Mouse (Mus musculus) MEL (cell line): ENCODE results near the gene Sik3. TPM values are rescaled to one million over a fixed set of nuclear protein-coding genes. Genes with fewer than 3 reads are reported as not detected.
A peak's percentile ranks its signal among the peaks of the same experiment; 100 is the strongest.

Experiments used
- DNase-seq: peaks from one replicate; pipeline ENCODE4 v3.0.0; 2011; ENCODE audit warnings: low read depth, low spot score
- H3K27ac ChIP-seq: 2 replicates; pipeline ENCODE4 v1.5.1; 2012; ENCODE audit warnings: low read depth, mild to moderate bottlenecking, control low read depth, low read length, moderate library complexity; ENCODE audit not compliant: control insufficient read depth
- H3K27me3 ChIP-seq, 2 experiments: fragments of 150-350 bp in 1 of 2; sonication (generic) in 1 of 2; 2 replicates each; pipeline ENCODE4 v1.6.1; 2012; ENCODE audit warnings: low read length in 2 of 2, mild to moderate bottlenecking in 2 of 2, improper control_type of control experiment in 1 of 2, moderate library complexity in 1 of 2; ENCODE audit not compliant: insufficient read depth in 2 of 2, control insufficient read depth in 1 of 2
- H3K36me3 ChIP-seq, 2 experiments: 2 replicates each; pipeline ENCODE4 v1.6.1; 2012 to 2014; ENCODE audit warnings: low read length in 2 of 2, improper control_type of control experiment in 1 of 2, inconsistent platforms in 1 of 2, mild to moderate bottlenecking in 1 of 2; ENCODE audit not compliant: insufficient read depth in 2 of 2, control insufficient read depth in 1 of 2
- H3K4me1 ChIP-seq, 2 experiments: fragments of 150-350 bp in 1 of 2; sonication (generic) in 1 of 2; 2 replicates each; pipeline ENCODE4 v1.6.1; 2012; ENCODE audit warnings: low read length in 2 of 2, improper control_type of control experiment in 1 of 2, mild to moderate bottlenecking in 1 of 2; ENCODE audit not compliant: insufficient read depth in 2 of 2, control insufficient read depth in 1 of 2
- H3K4me3 ChIP-seq, 2 experiments: fragments of 150-350 bp in 1 of 2; sonication (generic) in 1 of 2; 2 replicates each; pipeline ENCODE4 v1.5.1; 2012; ENCODE audit warnings: low read depth in 2 of 2, low read length in 2 of 2, mild to moderate bottlenecking in 2 of 2, moderate library complexity in 2 of 2, control low read depth in 1 of 2, improper control_type of control experiment in 1 of 2; ENCODE audit not compliant: control insufficient read depth in 1 of 2, insufficient read depth in 1 of 2
- H3K79me2 ChIP-seq: 2 replicates; pipeline ENCODE4 v1.6.1; 2012; ENCODE audit warnings: mild to moderate bottlenecking, low read length, moderate library complexity; ENCODE audit not compliant: control insufficient read depth, poor library complexity, insufficient read depth
- H3K9ac ChIP-seq: 2 replicates; pipeline ENCODE4 v1.6.1; 2012; ENCODE audit warnings: low read depth, mild to moderate bottlenecking, control low read depth, low read length, moderate library complexity; ENCODE audit not compliant: control insufficient read depth, poor library complexity, severe bottlenecking
- H3K9me3 ChIP-seq: fragments of 150-350 bp; sonication (generic); replicated peaks from 2 replicates; pipeline ENCODE4 v1.6.1; 2012; ENCODE audit warnings: mild to moderate bottlenecking, low read length, improper control_type of control experiment, moderate library complexity; ENCODE audit not compliant: insufficient read depth
- BHLHE40 ChIP-seq: IDR thresholded peaks from 2 replicates; pipeline ENCODE4 v1.6.1; 2012; ENCODE audit warnings: low read depth, mild to moderate bottlenecking, inconsistent platforms, low read length, improper control_type of control experiment, borderline replicate concordance
- CHD1 ChIP-seq: IDR thresholded peaks from 2 replicates; pipeline ENCODE4 v1.6.1; 2012; ENCODE audit warnings: low read depth, mild to moderate bottlenecking, inconsistent platforms, low read length, improper control_type of control experiment
- CHD2 ChIP-seq: IDR thresholded peaks from 2 replicates; pipeline ENCODE4 v1.6.1; 2011; ENCODE audit warnings: low read length, improper control_type of control experiment
- CTCF ChIP-seq, 3 experiments: IDR thresholded peaks in 2 of 3; conservative IDR thresholded peaks in 1 of 3; 2 replicates each; pipeline ENCODE4 v1.5.1; 2011 to 2012; ENCODE audit warnings: low read length in 3 of 3, low read depth in 2 of 3, mild to moderate bottlenecking in 2 of 3, improper control_type of control experiment in 1 of 3, inconsistent platforms in 1 of 3, mixed read lengths in 1 of 3, moderate library complexity in 1 of 3; ENCODE audit not compliant: control insufficient read depth in 1 of 3, insufficient read depth in 1 of 3, poor library complexity in 1 of 3, severe bottlenecking in 1 of 3
- E2F4 ChIP-seq: IDR thresholded peaks from 2 replicates; pipeline ENCODE4 v1.6.1; 2011; ENCODE audit warnings: low read depth, low read length, improper control_type of control experiment, borderline replicate concordance
- ELF1 ChIP-seq: IDR thresholded peaks from 2 replicates; pipeline ENCODE4 v1.6.1; 2014; ENCODE audit warnings: low read depth, mild to moderate bottlenecking, inconsistent platforms, low read length, improper control_type of control experiment, moderate library complexity
- EP300 ChIP-seq, 2 experiments: IDR thresholded peaks; 2 replicates each; pipeline ENCODE4 v1.6.1; 2011; ENCODE audit warnings: improper control_type of control experiment in 2 of 2, low read length in 2 of 2, low read depth in 1 of 2, mild to moderate bottlenecking in 1 of 2
- ETS1 ChIP-seq: IDR thresholded peaks from 2 replicates; pipeline ENCODE4 v1.6.1; 2012; ENCODE audit warnings: low read depth, mild to moderate bottlenecking, inconsistent platforms, low read length, improper control_type of control experiment, moderate library complexity
- GABPA ChIP-seq: IDR thresholded peaks from 2 replicates; pipeline ENCODE4 v1.6.1; 2012; ENCODE audit warnings: low read depth, mild to moderate bottlenecking, inconsistent platforms, low read length, improper control_type of control experiment, moderate library complexity
- GATA1 ChIP-seq: IDR thresholded peaks from 2 replicates; pipeline ENCODE4 v1.6.1; 2011; ENCODE audit warnings: low read depth, low read length, improper control_type of control experiment
- JUND ChIP-seq: IDR thresholded peaks from 2 replicates; pipeline ENCODE4 v1.6.1; 2011; ENCODE audit warnings: low read depth, mild to moderate bottlenecking, improper control_type of control experiment, low read length
- KAT2A ChIP-seq: conservative IDR thresholded peaks from 2 replicates; pipeline ENCODE4 v1.6.1; 2012; ENCODE audit warnings: low read depth, low read length, improper control_type of control experiment, inconsistent platforms
- MAFK ChIP-seq: IDR thresholded peaks from 2 replicates; pipeline ENCODE4 v1.6.1; 2011; ENCODE audit warnings: low read depth, mild to moderate bottlenecking, low read length, improper control_type of control experiment, borderline replicate concordance
- MAX ChIP-seq: IDR thresholded peaks from 2 replicates; pipeline ENCODE4 v1.6.1; 2011; ENCODE audit warnings: low read length, improper control_type of control experiment
- MEF2A ChIP-seq: IDR thresholded peaks from 2 replicates; pipeline ENCODE4 v1.6.1; 2014; ENCODE audit warnings: low read depth, mild to moderate bottlenecking, inconsistent platforms, low read length, improper control_type of control experiment; ENCODE audit not compliant: poor library complexity, insufficient replicate concordance, severe bottlenecking; ENCODE audit errors: extremely low read depth
- MXI1 ChIP-seq: IDR thresholded peaks from 2 replicates; pipeline ENCODE4 v1.6.1; 2011; ENCODE audit warnings: mild to moderate bottlenecking, low read depth, low read length, improper control_type of control experiment
- MYB ChIP-seq: IDR thresholded peaks from 2 replicates; pipeline ENCODE4 v1.6.1; 2011; ENCODE audit warnings: mild to moderate bottlenecking, low read depth, low read length, improper control_type of control experiment
- MYC ChIP-seq: IDR thresholded peaks from 2 replicates; pipeline ENCODE4 v1.6.1; 2011; ENCODE audit warnings: low read depth, mild to moderate bottlenecking, low read length, improper control_type of control experiment, moderate library complexity
- NELFE ChIP-seq: IDR thresholded peaks from 2 replicates; pipeline ENCODE4 v1.6.1; 2011; ENCODE audit warnings: low read depth, low read length, improper control_type of control experiment
- NRF1 ChIP-seq: IDR thresholded peaks from 2 replicates; pipeline ENCODE4 v1.6.1; 2014; ENCODE audit warnings: low read depth, mild to moderate bottlenecking, inconsistent platforms, low read length, improper control_type of control experiment, moderate library complexity; ENCODE audit not compliant: poor library complexity, insufficient read depth, severe bottlenecking
- RAD21 ChIP-seq: IDR thresholded peaks from 2 replicates; pipeline ENCODE4 v1.6.1; 2011; ENCODE audit warnings: mild to moderate bottlenecking, low read depth, low read length, improper control_type of control experiment
- SMC3 ChIP-seq: IDR thresholded peaks from 2 replicates; pipeline ENCODE4 v1.6.1; 2011; ENCODE audit warnings: low read depth, low read length, improper control_type of control experiment
- TAL1 ChIP-seq: IDR thresholded peaks from 2 replicates; pipeline ENCODE4 v1.6.1; 2012; ENCODE audit warnings: mild to moderate bottlenecking, inconsistent platforms, low read length, moderate library complexity, mixed read lengths
- UBTF ChIP-seq: IDR thresholded peaks from 2 replicates; pipeline ENCODE4 v1.6.1; 2012; ENCODE audit warnings: low read depth, mild to moderate bottlenecking, inconsistent platforms, low read length, improper control_type of control experiment, moderate library complexity, borderline replicate concordance; ENCODE audit not compliant: insufficient read depth
- USF1 ChIP-seq: IDR thresholded peaks from 2 replicates; pipeline ENCODE4 v1.6.1; 2014; ENCODE audit warnings: low read depth, mild to moderate bottlenecking, inconsistent platforms, low read length, improper control_type of control experiment, moderate library complexity
- USF2 ChIP-seq, 2 experiments: IDR thresholded peaks; 2 replicates each; pipeline ENCODE4 v1.6.1; 2011 to 2012; ENCODE audit warnings: improper control_type of control experiment in 2 of 2, low read length in 2 of 2, borderline replicate concordance in 1 of 2, inconsistent platforms in 1 of 2, low read depth in 1 of 2, mild to moderate bottlenecking in 1 of 2; ENCODE audit not compliant: insufficient read depth in 1 of 2
- ZC3H11A ChIP-seq: IDR thresholded peaks from 2 replicates; pipeline ENCODE4 v1.6.1; 2012; ENCODE audit warnings: low read depth, mild to moderate bottlenecking, inconsistent platforms, low read length, improper control_type of control experiment
- ZNF384 ChIP-seq: IDR thresholded peaks from 2 replicates; pipeline ENCODE4 v1.6.1; 2012; ENCODE audit warnings: low read depth, mild to moderate bottlenecking, inconsistent platforms, low read length, improper control_type of control experiment
- polyA plus RNA-seq, 2 experiments: library from polyadenylated mRNA; stranded (reverse) in 1 of 2; unstranded in 1 of 2; fragments of >175 nt in 1 of 2; fragments of >200 nt in 1 of 2; gene quantifications; 2 replicates each; pipeline versions ENCODE4 v1.2.1 to v1.2.4; 2012; ENCODE audit warnings: low replicate concordance in 2 of 2, low read depth in 1 of 2; ENCODE audit not compliant: insufficient read length in 2 of 2, insufficient read depth in 1 of 2, missing spikeins in 1 of 2
- total RNA-seq: library from RNA; depleted of rRNA; stranded (reverse); fragments of 300-350 nt; gene quantifications from 2 replicates; pipeline ENCODE4 v1.2.3, GENCODE M21; 2012

The Sik3 gene
- total and polyA plus RNA-seq, 3 experiments: 78.7 to 111 TPM; not detected in 1

- no peak for TF ChIP-seq MAFK
- TF ChIP-seq CTCF (IDR thresholded peaks at IDR 0.05 in 2 of 3, conservative IDR thresholded peaks at IDR 0.05 in 1 of 3; ENCODE audit: control insufficient read depth in 1 of 3, insufficient read depth in 1 of 3, low read depth in 2 of 3, low read length in 3 of 3, poor library complexity in 1 of 3, severe bottlenecking in 1 of 3): no peak
- TF ChIP-seq UBTF: no peak
- no peak for TF ChIP-seq EP300 (IDR thresholded peaks at IDR 0.05; ENCODE audit: low read depth in 1 of 2, low read length in 2 of 2)
- no peak for TF ChIP-seq MEF2A
- no peak for TF ChIP-seq KAT2A
- TF ChIP-seq CHD2: no peak
- no peak for TF ChIP-seq RAD21
- TF ChIP-seq MXI1: no peak
- no peak for TF ChIP-seq NRF1
- no peak for TF ChIP-seq BHLHE40
- TF ChIP-seq ELF1: no peak
- no peak for TF ChIP-seq USF2 (IDR thresholded peaks at IDR 0.05; ENCODE audit: borderline replicate concordance in 1 of 2, insufficient read depth in 1 of 2, low read depth in 1 of 2, low read length in 2 of 2)
- TF ChIP-seq GATA1: no peak
- no peak for TF ChIP-seq ZNF384
- TF ChIP-seq MAX: no peak
- no peak for TF ChIP-seq SMC3
- TF ChIP-seq GABPA: no peak
- no peak for TF ChIP-seq ETS1
- Histone ChIP-seq H3K36me3 (peaks cover 5 to 24% of the 10 kb centered on the region in 2 experiments), H3K9ac (no peak overlapping the region), H3K79me2 (no peaks in the 10 kb centered on the region; the same call in 1 of the 2 replicates), H3K9me3 (no peaks in the 10 kb centered on the region), H3K27me3 (no peaks in the 10 kb centered on the region), H3K4me3 (no peak overlapping the region), H3K4me1 (peaks cover 6 to 9% of the 10 kb centered on the region in 2 experiments; a peak in 3 of 4 replicates), H3K27ac (no peak overlapping the region)
- no peak for DNase-seq
Observed at GRCm38 (mm10) chr9:46142031-46142430, 129.4 kb downstream of the Sik3 start.

GRCm38 (mm10) chr9:46142492-46142891 is 129.9 kb downstream of the Sik3 start:
- DNase-seq: peak; percentile 27
- Histone ChIP-seq H3K27ac (no peak overlapping the region), H3K36me3 (peaks cover 5 to 29% of the 10 kb centered on the region in 2 experiments), H3K4me1 (peaks cover 9 to 13% of the 10 kb centered on the region in 2 experiments), H3K27me3 (no peaks in the 10 kb centered on the region), H3K9ac (no peak overlapping the region), H3K79me2 (no peaks in the 10 kb centered on the region; the same call in 1 of the 2 replicates), H3K4me3 (no peak overlapping the region), H3K9me3 (no peaks in the 10 kb centered on the region)
- TF ChIP-seq MAFK (no peak), BHLHE40 (no peak), MYC (no peak), CHD1 (no peak), RAD21 (no peak), E2F4 (no peak), NRF1 (no peak), TAL1 (no peak), CTCF (IDR thresholded peaks at IDR 0.05 in 2 of 3, conservative IDR thresholded peaks at IDR 0.05 in 1 of 3; ENCODE audit: control insufficient read depth in 1 of 3, insufficient read depth in 1 of 3, low read depth in 2 of 3, low read length in 3 of 3, poor library complexity in 1 of 3, severe bottlenecking in 1 of 3) (no peak), USF1 (no peak), GATA1 (peak; percentile 79), KAT2A (no peak), USF2 (IDR thresholded peaks at IDR 0.05; ENCODE audit: borderline replicate concordance in 1 of 2, insufficient read depth in 1 of 2, low read depth in 1 of 2, low read length in 2 of 2) (no peak), ZC3H11A (peak; percentile 4; the same call in 1 of the 2 replicates), ELF1 (no peak), CHD2 (no peak), JUND (no peak), ETS1 (no peak), MAX (no peak), SMC3 (no peak), ZNF384 (no peak), NELFE (no peak), MYB (no peak)
